Mouse (Mus musculus) Patski (cell line): ENCODE data around the gene BC034090. TPM values are rescaled to one million over a fixed set of nuclear protein-coding genes. Genes with fewer than 3 reads are reported as not detected.

Experiments used
- ATAC-seq: fragments of 100-300 bp; one replicate; pipeline ENCODE4 v1.8.0; 2021
- CTCF ChIA-PET: fragments of 350-600 bp; sonication (Branson Sonifier 250); formaldehyde crosslinking; loops from one replicate; lab custom pipeline; 2022; ENCODE audit warnings: inconsistent platforms; lab: Charles Lee
- POLR2A ChIA-PET: fragments of 350-600 bp; sonication (Branson Sonifier 250); formaldehyde crosslinking; loops from one replicate; lab custom pipeline; 2022; ENCODE audit warnings: antibody characterized with exemption, inconsistent platforms; lab: Charles Lee
- DNase-seq: peaks from one replicate; pipeline ENCODE4 v3.0.0-alpha.2; 2011; ENCODE audit warnings: low read depth, low spot score
- H3K27me3 ChIP-seq: fragments of 371-371 bp; one replicate; pipeline ENCODE4 v1.5.1; 2021
- CTCF ChIP-seq: fragments of 100-300 bp; IDR thresholded peaks from one replicate; pipeline ENCODE4 v1.5.1; 2021
- in situ Hi-C: fragments of 300-500 bp; cut with MboI; formaldehyde crosslinking; loops from 3 replicates; pipeline ENCODE4 v1.11.1; 2018; ENCODE audit warnings: low pct_unique_long_range_greater_than_20kb, mixed read lengths
- polyA plus RNA-seq: library from polyadenylated mRNA; unstranded; gene quantifications from one replicate; pipeline ENCODE4 v1.2.3, GENCODE M21; 2021

BC034090 gene
- polyA plus RNA-seq, 1 experiment from 2014 or later: 75.8 TPM

DNA sequence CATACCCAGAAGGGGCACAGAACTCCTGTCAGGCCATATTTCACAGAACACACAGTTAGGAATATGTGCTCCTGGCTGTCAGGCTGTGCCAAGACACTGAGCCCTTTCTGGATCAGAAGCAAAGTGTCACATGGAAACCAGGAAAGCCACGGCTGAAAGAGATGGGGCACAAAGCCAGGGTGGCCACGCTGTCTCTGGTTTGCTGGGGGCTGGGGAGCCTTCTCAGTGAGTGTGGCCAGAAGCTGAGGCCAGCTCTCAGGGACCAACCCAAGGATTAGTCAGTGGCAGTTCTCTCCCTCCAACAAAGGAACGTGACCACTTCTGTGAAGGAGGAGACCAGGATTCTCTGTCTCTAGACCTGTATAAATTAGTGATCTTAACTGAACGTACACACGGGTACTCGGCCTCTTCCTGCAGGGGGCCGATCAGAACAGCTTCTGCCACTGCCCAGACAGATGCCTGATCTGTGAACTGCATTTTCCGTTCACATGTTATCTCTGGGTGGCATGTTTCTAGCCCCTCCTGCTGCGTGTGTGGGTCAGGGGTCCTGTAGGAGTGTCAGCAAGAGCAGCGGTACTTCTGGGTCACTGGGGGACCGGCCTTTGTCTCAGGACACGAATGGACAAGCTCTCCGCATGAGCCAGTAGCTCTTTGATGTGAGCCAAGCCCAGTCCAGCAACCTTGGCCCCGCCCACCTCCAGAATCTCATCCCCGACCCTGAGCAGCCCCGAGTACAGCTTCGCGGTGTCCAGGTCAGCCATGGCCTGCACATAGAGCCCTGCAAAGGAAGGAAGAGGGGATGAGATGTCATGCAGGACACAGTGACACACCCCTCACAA is 31.1 kb downstream of the BC034090 start:
- ChIA-PET POLR2A (interaction anchor here (2.6 kb wide), 1 partner anchor 173 kb away, joined by 7 read pairs; no protein-coding TSS in a partner anchor), CTCF (interaction anchor here (1.1 to 1.9 kb wide), 3 partner anchors 29 to 187 kb away, joined by 3 to 7 read pairs (median 3); no protein-coding TSS in a partner anchor)
- in situ Hi-C loops: loop anchor here (25.0 kb wide), 1 partner anchor 426 kb away; no protein-coding TSS in a partner anchor
- no peak for ATAC-seq
- no peaks in the 10 kb centered on the region for H3K27me3 ChIP-seq
- DNase-seq: no peak
- no peak for TF ChIP-seq CTCF

DNA sequence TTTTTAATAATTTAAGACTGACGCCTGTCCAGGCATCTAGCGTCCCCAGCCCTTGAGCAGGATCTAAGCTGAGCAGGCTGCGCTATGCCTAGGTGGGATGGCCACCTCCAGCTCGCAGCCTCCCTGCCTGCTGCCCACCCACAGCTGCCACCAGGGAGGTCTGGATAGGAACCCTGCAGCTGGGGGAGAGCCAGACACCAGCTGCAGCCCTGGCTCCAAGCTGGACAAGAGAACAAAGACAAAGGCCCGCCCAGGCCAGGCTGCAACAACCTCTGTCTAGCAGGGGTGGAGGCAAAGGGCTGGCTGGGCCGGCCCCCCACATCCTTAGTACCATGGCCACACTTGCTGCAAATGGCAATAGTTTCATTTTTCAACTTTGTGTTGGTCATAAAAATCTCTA is 31.8 kb downstream of the BC034090 start:
- ChIA-PET CTCF (interaction anchor here (1.9 kb wide), 1 partner anchor 186 kb away, joined by 7 read pairs; no protein-coding TSS in a partner anchor), POLR2A (interaction anchor here (1.6 to 2.6 kb wide), 2 partner anchors 32 to 172 kb away, joined by 3 to 7 read pairs; partner anchors contain the start of gene BC034090)
- no peak for TF ChIP-seq CTCF
- no peaks in the 10 kb centered on the region for H3K27me3 ChIP-seq
- DNase-seq (no peak), ATAC-seq (no peak)
- in situ Hi-C loops: loop anchor here (25.0 kb wide), 1 partner anchor 425 kb away; no protein-coding TSS in a partner anchor

DNA sequence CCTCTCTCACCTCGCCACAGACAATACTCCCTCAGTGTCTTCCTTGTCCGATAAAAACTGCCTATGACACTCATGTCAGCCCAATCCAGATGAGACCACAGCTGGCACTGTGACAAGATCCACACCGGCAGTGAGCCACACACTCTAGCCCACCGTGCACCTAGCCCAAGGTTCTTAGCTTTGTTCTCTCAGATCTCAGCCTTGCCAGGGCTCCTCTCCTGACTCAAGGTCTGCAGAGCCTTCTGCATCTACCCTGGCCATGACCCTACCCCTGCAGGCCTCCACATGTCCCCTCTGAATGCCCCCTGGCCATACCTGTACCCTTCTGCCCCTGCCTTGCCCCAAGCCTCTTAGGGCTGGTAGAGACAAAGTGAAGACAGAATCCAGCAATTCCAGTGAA is 32.2 kb downstream of the BC034090 start:
- ATAC-seq (no peak), DNase-seq (no peak)
- H3K27me3 ChIP-seq: no peaks in the 10 kb centered on the region
- no peak for TF ChIP-seq CTCF
- CTCF ChIA-PET: interaction anchor here (1.2 to 1.9 kb wide), 2 partner anchors 29 to 186 kb away, joined by 3 to 7 read pairs; no protein-coding TSS in a partner anchor
- POLR2A ChIA-PET: interaction anchor here (1.0 to 2.6 kb wide), 4 partner anchors 12 to 172 kb away, joined by 3 to 7 read pairs (median 3); partner anchors contain the start of gene BC034090
- in situ Hi-C loops: loop anchor here (25.0 kb wide), 1 partner anchor 425 kb away; no protein-coding TSS in a partner anchor

DNA sequence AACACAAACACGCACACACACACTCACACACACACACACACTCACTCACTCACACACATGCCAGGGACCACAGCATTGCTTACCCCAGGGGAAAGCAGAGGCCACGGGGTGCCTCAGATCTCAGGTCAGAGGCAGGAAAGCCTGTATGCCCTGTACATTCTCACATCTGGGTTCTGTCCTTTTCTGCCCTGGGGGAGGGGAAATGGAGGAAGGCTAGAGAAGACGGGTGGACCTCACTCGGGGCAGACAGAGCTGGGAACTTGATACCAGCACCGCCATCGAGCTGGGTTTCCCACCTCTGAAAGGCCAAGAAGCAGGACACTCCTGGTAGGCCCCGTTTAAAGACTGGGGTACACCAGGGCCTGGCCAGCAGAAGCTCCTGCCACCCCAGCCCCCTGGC is 33.2 kb downstream of the BC034090 start:
- H3K27me3 ChIP-seq: no peaks in the 10 kb centered on the region
- ChIA-PET CTCF (interaction anchor here (1.2 to 2.2 kb wide), 2 partner anchors 28 to 160 kb away, joined by 3 to 4 read pairs; no protein-coding TSS in a partner anchor), POLR2A (interaction anchor here (1.0 to 1.6 kb wide), 4 partner anchors 10 to 160 kb away, joined by 3 to 4 read pairs (median 3); partner anchors contain the start of gene BC034090)
- no peak for ATAC-seq
- no peak for TF ChIP-seq CTCF
- in situ Hi-C loops: loop anchor here (25.0 kb wide), 1 partner anchor 424 kb away; no protein-coding TSS in a partner anchor
- no peak for DNase-seq

DNA sequence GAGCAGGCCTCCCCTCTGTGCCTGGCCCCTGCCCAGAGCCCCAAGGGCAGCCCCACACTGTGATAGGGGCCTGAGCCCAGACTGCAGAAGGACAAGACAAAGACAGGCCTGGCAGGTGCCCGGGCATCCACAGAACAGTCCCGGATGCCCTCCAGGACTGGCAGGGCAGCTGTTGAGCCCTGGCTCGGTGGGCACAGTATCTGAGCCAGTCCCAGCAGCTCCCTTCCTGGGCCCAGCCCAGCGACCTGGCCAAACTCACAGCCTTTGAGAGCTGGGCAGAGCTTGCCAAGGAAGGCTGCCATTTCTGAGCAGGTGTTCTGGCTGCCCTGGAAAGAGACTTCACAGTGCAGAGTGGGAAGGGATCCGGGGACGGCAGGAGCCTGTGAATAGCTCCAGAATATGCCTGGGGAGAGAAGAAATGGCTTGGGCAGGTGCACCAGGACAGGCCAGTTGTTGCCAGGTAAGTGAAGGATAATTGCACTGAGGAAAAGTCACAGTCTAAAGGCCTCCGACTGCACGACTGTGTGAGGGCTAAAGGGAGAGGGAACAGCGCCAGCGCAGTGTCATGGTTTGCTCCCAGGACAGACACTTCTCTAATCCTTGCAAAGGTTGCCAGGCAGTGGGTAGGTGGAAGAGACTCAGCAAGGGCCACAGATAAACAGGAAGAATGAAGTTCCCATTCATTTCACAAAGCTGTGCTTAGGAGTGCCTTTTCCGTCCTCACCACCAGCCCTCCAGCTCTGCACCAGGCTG is 34.1 kb downstream of the BC034090 start:
- ATAC-seq (no peak), DNase-seq (no peak)
- ChIA-PET POLR2A (interaction anchor here (1.1 kb wide), 1 partner anchor 160 kb away, joined by 4 read pairs; no protein-coding TSS in a partner anchor), CTCF (interaction anchor here (0.8 to 2.2 kb wide), 7 partner anchors 14 to 169 kb away, joined by 3 to 5 read pairs (median 4); no protein-coding TSS in a partner anchor)
- no peaks in the 10 kb centered on the region for H3K27me3 ChIP-seq
- in situ Hi-C loops: loop anchor here (25.0 kb wide), 1 partner anchor 423 kb away; no protein-coding TSS in a partner anchor
- no peak for TF ChIP-seq CTCF

DNA sequence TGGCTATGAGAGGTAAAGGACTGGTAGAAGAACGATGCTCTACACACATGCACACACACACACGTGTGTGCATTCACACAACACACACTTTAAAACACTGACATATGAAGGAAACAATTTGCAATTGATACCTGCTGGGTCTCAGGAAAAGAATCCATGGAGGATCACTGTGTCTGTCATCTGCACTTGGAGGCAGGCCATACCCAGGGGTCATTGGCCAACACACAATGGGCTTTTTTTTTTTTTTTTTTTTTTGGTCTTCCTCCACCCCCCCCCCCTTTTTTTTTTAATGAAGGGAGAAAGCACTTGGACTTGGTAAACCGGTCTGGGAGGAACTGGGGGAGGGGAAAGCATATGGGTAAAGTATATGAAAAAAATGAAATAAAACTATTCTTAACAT is 36.4 kb downstream of the BC034090 start:
- ATAC-seq (no peak), DNase-seq (no peak)
- no peaks in the 10 kb centered on the region for H3K27me3 ChIP-seq
- CTCF ChIA-PET: interaction anchor here (1.7 kb wide), 1 partner anchor 159 kb away, joined by 3 read pairs; no protein-coding TSS in a partner anchor
- TF ChIP-seq CTCF: no peak
- in situ Hi-C loops: loop anchor here (25.0 kb wide), 1 partner anchor 421 kb away; no protein-coding TSS in a partner anchor
- POLR2A ChIA-PET: no interaction called here

DNA sequence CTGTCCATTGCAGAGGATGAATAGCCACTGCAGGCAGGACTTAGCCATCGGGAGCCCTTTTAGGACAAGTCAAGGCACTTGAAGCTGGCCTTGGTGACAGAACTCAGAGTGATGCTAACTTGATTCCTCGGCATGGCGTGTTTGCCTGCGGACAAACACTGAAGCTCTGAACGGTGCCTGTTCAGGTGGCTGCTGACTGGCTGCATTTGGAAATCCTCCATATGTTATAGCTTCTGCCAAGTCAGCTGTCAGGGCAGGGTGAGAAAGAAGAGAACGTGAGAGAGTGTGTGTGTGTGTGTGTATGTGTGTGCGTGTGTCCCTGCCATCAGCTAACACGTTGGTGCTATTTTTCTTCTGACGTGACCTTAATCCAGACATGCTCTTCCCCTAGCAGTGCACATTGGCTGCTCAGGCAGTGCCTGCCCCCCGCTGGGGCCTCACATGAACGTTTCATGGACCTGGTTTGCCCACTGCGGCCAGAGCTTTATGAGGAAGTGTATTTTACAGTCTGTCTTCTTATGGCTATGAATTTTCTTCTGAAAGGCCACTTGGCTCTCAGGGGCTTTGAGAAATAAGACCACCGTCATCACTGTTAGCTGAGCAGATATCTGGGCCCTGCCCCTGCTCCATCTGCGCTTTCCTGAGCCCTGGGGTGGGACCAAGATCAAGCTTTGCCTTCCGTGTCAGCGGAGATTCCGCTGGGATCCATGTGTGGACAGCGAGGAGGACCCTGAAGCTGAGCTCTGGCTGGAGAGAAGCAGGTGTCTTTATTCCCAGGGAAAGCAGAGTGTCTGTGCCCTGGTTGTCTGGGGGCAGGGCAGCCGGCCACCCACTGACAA is 38.2 kb downstream of the BC034090 start:
- CTCF ChIA-PET: interaction anchor here (1.0 to 1.5 kb wide), 4 partner anchors 11 to 18 kb away, joined by 3 to 4 read pairs (median 4); no protein-coding TSS in a partner anchor
- TF ChIP-seq CTCF: no peak
- in situ Hi-C loops: loop anchor here (25.0 kb wide), 1 partner anchor 419 kb away; no protein-coding TSS in a partner anchor
- no peak for DNase-seq
- H3K27me3 ChIP-seq: no peaks in the 10 kb centered on the region
- no peak for ATAC-seq
- POLR2A ChIA-PET: interaction anchor here (0.5 to 1.1 kb wide), 3 partner anchors 15 to 154 kb away, joined by 3 to 6 read pairs (median 5); no protein-coding TSS in a partner anchor

DNA sequence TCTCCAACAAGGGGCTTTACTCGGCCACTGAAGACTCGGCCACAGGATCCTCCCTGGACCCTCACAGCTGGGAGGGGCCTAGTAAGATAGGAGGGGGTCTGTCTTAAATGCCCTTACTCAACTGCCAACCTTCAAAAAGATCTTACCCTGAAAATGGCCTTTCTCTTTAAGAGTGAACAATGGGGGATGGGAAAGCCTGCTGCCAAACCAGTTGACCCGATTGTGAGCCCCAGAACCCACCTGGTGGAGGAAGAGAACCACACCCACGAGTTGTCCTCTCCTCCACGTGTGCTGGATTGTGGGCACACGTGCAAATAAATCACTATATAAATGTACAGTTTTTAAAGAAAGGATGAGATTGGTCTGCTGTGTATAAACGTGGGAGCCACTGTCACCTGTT is 38.9 kb downstream of the BC034090 start:
- in situ Hi-C loops: loop anchor here (25.0 kb wide), 1 partner anchor 418 kb away; no protein-coding TSS in a partner anchor
- no peaks in the 10 kb centered on the region for H3K27me3 ChIP-seq
- DNase-seq (no peak), ATAC-seq (no peak)
- no peak for TF ChIP-seq CTCF
- POLR2A ChIA-PET: interaction anchor here (0.5 to 0.6 kb wide), 2 partner anchors 15 to 108 kb away, joined by 5 to 6 read pairs; no protein-coding TSS in a partner anchor
- CTCF ChIA-PET: interaction anchor here (1.4 to 1.5 kb wide), 2 partner anchors 11 to 14 kb away, joined by 4 read pairs; no protein-coding TSS in a partner anchor
